Mouse (Mus musculus): ENCODE data around the gene Acbd6.

The Acbd6 gene

DNA sequence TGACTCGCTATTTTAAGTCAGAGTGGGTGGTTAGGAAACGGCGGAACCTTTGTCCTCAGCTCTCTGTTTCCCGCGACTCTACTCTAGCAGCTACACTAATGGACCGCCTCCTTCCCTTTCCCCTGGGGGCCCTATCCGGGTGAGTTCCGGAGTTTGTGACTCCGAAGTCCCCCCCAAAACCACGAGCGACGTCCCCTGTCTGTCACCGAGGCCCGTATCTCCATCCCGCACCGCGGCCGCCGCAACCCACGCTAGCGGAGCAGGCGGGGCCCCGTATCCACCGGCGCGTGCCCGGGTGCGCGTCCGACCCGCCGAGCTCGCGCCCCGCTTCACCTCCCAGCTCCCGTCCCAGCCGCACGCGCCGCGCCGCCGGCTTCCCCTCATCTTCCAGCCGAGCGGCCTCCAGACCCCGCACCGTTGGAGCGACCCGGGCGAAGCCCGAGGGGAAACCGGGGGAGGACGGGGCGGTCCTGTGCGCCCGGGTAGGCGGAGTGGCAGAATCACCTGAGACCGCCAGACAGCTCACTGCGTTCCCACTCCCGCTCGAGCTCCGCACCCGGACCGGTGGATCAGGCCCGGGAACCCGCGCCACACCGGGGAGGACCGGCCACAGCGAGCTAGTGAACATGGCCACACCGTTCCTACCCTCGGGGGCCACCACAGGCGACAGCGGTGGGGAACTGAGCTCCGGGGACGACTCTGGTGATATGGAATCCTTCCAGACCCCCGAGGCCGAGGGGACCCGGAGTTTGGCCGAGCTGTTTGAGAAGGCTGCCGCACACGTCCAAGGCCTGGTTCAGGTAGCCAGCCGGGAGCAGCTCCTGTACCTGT lies at the start of gene Acbd6:
Acbd6 (plus strand) TSS at position 109 of the 831 bp plus-strand sequence.
- peak; percentile 89 for DNase-seq

DNA sequence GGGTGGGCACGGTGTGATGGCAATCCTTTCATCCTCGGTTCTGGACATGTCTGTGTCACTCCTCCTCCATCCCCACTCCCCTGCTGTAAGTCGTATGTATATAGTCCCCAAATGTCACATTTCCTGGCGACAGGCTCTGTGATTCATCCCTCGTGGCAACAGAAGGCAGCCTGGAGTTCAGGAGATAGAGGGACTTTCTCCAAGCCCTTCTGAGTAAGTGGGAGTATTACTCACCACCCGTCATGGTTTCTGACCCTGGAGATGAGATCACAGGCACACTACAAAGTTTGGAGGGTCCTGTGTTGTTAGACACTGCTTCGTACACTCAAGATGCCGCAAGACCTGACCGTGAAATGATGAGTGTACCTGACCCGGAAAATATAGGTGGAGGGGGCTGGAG lies 47.7 kb upstream of the Acbd6 start:
- DNase-seq, result no peak

DNA sequence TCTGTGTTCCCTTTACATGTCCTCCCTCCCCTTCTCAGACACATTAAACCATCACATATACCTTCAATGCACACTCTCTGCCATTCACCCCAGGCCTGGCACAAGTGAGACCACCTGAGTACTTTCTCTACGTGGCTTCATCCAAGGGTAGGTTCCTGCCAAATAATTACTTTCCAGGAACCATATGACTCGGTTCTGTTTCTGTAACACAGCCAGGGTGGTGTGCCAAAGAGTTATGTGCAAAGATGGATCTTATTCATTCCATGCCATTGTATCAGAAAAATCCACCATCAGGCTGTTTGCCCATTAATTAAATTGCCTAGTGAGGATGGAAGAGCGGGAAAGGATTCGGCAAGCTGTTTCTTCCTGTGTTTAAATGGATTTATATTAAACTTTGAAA lies 42.1 kb upstream of the Acbd6 start:
- DNase-seq, result peak; percentile 77

DNA sequence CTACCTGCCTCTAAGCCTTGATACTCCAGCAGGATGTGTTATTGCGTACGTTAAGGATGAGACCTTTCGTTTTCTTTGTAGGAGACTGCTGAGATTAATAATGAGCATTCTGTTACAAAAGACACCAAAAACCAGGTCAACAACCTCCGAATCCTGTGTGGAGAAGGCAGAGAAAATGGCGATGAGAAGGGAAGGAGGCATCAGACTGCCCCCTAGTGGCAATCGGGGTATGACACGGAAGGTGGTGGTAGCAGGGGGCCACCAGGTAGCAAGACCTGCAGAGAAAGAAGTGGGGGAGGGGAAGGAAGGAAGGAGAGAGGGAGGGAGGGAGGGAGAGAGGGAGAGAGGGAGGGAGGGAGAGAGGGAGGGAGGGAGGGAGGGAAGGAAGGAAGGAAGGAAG lies 41.3 kb upstream of the Acbd6 start:
- DNase-seq, result peak; percentile 69

DNA sequence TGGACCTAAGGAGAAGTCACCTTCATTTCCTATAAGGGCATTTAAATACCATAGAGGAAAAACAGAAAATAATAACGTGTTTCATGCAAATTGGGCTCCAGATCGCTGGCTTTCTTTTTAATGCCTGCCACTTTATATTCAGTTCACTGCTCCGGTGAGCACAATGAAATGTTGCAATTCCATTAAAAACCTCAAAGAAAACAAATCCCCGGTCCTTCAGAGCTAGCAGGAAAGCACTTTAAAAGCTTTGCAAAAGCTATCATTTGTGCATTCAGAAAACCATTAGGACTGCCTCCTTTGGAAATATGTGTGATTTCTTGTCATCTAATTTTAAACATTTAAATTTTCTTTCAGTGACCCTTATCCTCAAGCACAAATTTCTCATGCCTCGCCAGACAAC lies 40.9 kb upstream of the Acbd6 start:
- DNase-seq, result no peak

DNA sequence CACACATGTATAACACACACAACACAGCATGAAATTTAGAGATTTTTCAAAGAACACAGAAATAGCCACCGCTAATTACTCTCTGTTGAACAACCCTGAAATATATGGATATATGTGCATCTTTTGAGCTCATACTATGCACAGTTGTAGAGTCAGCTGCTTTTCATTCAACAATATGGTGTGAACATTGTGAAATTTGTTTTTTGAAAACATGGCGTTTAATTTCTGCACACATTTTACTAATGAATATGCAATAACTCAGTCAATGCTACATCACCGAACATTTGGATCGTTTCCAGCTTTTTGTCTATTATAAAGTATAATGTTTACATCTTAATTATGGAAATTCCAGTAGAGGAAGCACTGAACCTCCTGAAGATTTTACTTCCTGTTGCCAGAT lies 37.6 kb upstream of the Acbd6 start:
- DNase-seq, result no peak

DNA sequence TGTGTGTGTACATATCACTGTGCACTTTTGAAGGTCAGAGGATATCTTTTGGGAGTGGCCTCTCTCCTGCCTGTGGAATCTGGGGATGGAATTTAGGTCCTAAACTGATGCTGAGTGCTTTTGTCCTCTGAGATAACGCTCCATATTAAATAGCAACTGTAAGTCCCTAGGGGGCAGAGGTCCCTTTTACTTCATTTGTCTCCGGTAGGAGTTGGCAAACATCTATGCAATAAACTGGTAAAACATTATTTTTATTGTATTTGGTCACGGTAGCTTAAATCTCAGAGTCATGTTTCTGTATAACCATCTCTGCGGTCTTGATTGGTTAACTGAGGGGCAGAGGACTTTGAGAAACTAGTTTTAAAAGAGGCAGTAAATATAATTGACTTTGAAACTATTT lies 35.4 kb upstream of the Acbd6 start:
- DNase-seq, result no peak

DNA sequence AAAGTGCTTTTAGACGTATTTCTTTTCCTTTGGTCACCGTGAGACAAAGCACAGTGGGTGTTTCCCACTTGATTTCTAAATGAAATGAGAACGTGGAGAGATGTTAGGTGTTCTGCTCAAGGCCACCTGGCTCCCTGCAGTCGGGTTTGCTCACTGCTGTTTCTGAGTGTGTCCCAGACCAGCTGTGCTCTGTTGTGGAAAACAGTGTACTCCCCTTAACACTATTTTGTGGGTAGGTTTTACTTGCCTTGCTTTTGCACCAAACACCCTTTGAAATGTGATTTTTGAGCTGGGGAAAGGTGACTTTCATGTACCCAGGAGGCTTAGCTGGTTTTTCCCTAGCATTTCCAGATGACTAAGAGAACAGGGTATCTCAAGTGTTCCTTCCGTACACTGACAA lies 31.7 kb upstream of the Acbd6 start:
- DNase-seq, result no peak

DNA sequence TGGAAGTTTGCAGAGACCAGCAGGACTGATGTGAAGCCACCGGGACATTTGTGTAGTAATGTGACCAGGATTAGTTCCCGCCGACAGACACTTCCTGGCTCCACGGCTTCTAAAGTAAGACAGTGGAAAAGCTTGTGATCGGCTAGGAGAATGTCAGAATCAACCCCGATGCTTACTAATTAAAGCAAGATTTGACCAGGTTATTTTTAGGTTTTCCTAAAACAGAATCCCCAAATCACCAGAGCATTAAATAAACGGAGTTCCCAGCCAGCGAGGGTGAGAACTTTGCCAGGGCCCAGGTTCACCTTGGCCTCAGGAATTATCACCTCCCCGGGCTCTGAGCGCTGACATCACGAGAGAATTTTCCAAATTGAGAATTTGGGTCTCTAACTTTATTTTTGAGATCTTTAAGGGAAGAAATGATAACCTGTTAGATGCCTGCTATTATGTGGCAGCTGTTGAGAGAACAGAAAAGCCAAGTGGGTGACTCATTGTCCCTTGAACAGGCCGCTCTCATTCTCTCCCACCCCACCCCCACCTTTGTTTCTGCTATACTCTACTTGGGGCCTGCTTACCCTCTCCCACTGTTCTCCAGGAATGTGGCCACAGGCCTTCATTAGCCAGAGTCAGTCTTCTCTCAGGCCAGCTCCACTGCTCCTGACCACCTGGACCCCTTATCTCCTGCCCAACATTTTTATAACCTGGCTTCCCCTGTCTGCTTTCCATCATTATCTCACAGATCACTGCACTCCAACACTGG lies 30.7 kb upstream of the Acbd6 start:
- DNase-seq, result no peak

DNA sequence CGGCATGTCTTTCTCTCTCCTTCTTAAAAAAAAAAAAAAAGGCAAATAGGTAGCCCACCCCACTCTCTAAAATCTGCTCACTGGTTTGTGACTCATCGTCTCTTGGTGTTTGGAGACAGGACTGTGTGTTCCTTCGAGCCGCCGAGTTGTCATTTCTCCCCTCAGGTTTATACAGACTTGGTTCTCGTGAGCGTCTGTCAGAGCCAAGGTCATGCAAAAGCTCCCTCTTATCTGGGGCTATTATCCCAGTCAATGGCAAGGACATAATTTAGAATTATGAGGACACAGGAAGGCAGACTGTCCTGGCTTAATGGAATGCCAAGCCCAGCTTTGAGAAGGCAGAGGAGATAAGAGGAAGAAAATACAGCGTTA lies 30.1 kb upstream of the Acbd6 start:
- DNase-seq, result no peak

DNA sequence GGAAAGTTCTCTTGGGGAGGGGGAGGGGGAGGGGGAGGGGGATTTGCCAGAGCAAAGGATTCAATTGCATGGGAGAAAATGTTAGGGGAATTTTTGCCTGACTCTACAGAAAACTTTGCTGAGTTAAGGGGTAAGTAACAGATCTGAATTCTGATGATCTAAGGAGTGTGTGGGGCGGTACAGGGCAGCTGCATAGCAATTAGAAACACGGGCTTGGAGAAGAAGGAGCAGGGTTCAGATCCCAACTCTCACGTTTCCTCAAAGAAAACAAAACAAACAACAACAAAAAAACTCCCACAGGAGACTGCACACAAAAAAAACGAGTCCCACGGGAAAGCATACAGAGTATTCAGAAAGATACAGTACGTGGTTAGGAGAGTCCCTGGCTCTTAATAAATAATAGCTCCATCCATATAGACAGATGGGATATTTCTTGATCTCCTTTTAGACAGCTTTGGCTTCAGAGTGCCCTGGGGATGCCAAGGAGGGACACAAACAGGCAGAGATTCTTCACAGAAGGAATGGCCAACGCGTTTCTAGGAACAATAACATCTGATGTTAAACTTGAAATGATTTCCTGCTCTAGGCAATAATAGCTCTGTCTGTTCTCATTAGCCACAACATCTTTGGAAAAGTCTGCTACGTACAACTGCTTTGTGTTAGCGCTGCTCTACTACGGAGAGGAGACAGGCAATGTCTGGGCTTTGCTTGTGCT lies 29.4 kb upstream of the Acbd6 start:
- DNase-seq, result no peak

DNA sequence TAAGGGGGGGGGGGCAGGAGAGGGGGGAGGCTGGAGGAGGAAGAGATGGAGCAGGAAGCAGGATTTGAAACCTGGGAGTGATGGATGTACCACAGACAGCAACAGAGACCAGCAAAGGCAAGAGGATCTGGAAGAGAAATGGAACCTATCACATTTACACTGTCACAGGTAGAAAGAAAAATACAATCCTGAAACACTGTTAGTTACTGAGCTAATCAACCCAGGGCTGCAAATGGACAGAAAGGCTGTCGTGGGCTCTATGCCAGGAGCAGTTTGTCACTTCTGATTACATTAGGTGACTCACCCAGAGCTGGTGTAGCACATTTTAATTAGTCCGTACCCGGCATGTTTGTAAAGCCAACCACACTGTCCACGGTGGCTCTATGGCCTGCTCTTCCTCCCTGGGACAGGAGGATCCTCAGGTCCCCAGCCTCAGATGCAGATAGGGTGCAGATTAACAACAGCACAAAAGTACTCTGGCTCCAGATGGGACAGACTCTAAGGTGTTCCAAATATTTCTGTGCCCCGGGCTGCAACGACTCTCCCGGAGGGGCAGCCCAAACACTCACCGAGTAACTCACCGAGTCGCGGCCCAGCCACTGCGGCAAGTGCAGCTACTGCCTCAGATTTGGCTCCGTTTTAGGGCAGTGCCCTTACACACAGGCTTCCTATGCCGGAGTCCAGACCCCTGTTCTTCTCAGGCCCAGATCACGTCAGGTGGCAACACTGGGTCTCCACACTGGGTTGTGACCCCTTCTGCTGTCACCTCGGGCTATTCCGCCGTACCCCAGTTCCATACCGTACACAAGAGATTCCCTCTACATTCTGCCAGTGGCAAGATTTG lies 28.6 kb upstream of the Acbd6 start:
- no peak for DNase-seq

DNA sequence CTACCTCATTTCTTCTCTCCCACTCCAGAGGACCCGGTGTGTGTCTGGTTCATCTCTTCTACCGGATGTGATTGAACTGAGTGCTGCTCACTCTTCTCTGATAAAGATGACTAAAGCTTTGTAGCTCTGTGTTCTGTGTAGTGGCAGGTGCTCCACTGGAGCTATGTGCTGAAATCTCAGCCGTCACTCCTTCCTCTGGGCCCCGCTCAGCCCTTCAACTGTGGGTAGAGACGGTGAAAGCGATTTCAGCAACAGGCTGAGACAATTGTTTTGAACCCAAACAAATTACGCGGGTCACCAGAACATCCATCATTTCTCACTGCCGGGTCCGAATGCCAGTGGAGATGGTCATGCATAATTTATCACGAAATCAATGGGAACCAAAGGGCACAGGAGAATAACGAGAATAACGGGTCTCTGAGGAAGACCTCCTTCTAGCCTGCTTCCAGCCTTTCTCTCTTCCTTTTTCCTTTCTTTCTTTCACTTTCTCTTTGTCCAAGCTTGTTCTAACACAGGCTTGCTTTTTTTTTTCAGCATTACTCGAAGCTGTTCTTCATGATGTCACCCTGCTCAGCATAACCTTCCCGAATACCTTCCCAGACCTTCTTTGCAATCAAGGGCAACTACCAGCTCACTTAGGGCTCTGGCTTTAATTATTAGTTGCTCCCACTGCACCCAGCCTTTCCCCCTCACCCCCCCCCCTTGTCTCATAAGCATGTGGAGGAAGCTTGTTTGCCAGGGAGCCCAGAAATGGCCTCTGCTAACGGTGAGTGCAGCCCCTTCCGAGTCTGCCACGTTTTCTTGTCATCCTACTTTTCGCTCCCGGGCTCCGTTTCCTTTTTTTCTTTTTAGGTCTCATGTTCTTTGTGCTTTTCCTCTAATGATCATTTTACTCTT lies 27.1 kb upstream of the Acbd6 start:
- DNase-seq, result no peak

DNA sequence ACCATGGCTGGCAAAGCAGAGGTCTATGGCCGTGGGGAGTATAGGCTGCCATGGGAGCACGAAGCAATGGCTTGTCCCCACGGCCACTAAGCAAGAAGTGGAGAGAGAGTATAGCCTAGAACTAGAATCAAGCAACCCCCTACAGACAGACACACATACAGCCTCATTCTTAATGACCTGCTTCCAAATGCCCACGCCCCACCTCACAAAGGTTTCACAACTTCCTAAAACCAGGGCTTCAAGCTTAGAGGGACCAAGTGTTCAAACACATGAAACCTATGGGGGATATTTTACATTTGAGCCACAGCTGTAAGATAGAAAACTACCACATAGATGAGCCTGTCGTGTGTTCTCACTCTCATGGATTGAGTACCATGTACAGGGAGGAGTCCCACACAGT lies 25.5 kb upstream of the Acbd6 start:
- no peak for DNase-seq

DNA sequence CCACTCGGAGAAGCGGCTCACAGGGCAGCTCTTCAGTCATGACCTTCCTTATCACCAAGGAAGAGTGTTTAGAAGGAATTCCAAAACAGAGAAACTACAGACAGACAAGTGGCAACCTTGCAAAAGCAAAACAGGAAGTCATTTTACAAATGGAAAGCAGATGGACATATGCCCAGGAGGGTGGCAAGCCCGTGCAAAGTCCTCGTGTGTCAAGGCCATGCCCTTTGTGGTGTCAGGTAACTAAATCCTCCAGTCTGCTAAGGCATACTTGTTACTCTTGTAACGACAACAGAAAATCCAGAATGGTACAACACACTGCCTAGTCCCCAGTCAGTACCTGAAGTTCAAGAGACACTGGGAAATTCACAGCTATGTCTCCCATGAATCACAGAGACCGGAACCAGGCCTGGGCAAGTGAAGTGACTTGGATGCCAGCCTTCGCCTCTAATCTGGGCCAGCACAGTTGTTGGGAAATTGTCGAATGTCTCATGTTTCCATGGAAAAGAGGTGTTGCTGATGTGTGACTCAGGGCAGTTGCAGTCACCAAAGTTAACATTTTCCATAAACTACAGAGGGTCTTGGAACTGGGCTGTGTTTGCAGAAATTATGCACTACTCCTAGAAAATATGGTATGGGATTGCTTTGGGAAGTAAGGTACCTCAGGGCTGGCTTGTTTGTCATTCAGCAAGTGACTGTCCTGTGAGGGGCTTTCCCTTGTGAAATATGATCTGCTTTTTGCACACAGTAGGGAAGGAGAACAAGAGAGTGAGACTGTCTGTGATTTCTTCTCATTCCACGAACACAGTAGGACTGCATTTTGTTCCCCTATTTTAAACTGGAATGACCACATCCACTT lies 24.9 kb upstream of the Acbd6 start:
- no peak for DNase-seq

DNA sequence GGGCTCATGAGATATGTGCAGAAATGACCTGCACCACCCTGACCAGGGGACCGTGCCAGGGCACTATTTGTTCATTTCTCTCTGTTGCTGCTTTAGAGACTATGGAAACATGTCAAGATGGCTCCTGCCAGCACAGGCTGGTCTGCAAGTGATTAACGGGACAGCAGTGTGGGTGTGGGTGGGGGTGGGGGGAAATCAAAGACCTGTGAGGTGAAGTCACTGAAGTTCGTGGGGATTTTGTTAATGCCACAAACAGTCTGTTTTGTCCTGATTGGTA lies 24.3 kb upstream of the Acbd6 start:
- no peak for DNase-seq

DNA sequence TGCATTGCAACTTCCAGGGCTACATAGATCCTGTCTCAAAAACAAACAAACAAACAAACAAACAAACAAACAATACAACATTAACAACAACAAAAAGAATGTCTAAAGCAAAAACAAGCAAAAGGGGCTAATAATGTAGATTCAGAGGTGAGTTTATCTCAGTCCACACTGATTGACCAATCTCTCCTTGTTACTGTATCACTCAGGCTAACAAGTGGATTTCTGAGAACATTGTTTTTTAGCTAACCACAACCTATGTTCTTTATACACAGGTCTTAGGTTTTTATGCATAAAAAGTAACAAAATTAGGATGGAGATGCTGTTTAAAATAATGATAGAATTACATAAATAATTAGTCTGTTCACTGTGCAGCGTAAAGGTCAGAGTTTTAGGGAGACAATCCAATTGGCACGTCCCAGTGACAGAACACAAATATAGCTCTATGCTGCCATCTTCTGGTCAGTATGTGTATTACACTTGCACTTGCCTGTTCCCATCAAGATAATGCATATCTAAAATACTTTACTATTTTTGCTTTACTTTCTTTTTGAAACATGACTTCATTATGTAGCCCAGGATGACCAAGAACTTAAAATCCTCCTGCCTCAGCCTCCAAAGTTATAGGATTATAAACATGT lies 20.8 kb upstream of the Acbd6 start:
- DNase-seq, result peak; percentile 73

DNA sequence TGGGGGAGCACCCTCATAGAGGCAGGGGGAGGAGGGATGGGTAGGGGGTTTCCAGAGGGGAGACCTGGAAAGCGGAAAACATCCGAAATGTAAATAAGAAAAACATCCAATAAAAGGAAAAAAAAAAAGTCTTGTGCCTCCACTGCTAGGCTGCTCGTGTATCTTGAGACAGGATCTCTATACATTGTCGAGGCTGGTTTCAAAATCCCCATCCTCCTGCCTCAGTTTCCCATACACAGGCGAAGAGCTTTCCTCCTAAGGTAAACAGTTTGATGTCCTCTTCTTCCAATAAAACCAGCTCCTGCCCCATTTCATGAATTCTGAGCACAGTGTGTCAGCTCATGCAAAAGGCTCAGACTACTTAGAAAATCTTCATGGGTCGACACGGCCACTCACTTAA lies 19.9 kb upstream of the Acbd6 start:
- no peak for DNase-seq

DNA sequence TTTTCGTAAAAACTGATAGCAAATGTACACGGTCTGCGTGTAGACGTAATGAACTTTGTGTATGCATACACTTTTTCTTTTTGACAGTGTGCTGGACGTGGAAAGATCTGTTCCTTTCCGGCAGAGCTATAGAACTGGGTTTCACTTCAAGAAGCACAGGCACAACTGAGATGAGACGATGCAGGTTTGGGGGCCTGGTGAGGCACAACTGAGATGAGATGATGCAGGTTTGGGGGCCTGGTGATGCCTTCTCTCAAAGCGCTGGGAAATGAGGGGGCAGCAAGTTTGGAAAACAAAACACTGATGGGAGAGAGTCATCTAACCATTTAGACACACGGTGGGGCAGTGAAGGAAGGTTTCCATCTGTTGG lies 293 bp upstream of the Acbd6 start:
- DNase-seq, result no peak

DNA sequence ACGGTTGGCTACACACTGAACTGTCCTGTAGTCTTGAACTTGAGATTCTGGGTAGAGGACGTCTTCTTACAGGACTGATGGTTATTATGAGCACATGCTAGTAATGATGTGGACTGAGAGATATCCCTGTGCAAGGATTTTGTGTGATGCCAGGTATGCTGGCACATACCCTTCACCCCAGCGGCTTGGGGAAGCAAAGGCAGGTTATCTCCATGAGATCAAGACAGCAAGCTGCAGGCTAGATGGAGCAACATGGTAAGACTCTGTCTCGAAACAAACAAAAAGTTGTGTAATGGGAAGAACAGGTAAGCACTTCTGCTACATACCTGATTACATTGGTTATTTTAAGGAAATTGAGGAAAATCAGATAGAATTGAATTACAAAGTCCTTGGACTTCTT lies 2.1 kb downstream of the Acbd6 start:
- no peak for DNase-seq

DNA sequence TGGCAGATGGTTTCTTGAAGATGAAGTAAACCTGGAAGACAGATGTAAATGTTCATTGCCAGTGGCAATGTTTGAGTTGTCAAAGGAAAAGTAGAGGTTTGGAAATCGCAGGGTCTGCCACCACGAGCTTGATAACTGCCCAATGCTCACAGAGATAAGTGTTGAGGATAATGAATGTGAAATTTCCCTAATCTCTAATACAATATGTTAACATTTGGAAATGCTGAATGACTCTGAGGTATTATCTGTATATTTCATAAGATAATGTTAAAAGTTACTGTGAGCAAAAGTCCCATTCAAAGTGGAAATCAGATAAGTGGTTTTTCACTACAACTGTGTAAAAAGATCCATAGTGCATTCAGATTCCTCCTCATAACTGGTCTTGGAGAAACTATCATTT lies 2.8 kb downstream of the Acbd6 start:
- DNase-seq, result no peak
